Mouse (Mus musculus): ENCODE data around the gene Pnrc2. TPM values are rescaled to one million over a fixed set of nuclear protein-coding genes. Genes with fewer than 3 reads are reported as not detected.
A peak's percentile ranks its signal among the peaks of the same experiment; 100 is the strongest.

Gene Pnrc2
- polyA plus RNA-seq, 1 experiment: not detected

DNA sequence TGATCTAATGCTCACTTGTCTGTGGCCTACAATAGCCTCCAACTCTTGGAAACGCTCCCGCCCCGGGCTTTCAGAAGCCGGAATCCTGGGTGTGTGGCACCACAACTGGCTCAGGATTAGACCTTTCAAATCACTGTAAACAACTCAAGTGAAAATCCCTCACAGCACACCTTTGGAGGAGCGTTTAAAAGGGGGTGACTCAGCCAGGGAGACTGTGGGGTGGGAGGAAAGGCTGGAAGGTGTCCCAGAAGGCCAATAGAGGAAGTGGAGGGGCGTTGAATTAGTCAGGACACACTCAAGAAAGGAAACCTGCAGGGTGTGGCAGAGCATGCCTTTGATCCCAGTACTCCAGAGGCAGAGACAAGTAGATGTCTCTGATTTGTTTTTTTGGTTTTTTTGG lies 29.2 kb downstream of the Pnrc2 start:
- peaks cover 7% of the 10 kb centered on the region for H3K4me1 ChIP-seq (ENCODE audit: control insufficient read depth, insufficient read depth, low read length)
- H3K27ac ChIP-seq (ENCODE audit: insufficient read depth, low read depth, low read length): no peak overlapping the region
- H3K4me3 ChIP-seq (ENCODE audit: insufficient read depth, low read depth, low read length): no peak overlapping the region
- WGBS: 84% methylated on average over 6 of the region's 6 CpGs
- no peak for TF ChIP-seq POLR2A (IDR thresholded peaks at IDR 0.05; ENCODE audit: insufficient read depth, low read depth, low read length)
- no peak for TF ChIP-seq CTCF (IDR thresholded peaks at IDR 0.05; ENCODE audit: insufficient read depth, low read depth, low read length)

DNA sequence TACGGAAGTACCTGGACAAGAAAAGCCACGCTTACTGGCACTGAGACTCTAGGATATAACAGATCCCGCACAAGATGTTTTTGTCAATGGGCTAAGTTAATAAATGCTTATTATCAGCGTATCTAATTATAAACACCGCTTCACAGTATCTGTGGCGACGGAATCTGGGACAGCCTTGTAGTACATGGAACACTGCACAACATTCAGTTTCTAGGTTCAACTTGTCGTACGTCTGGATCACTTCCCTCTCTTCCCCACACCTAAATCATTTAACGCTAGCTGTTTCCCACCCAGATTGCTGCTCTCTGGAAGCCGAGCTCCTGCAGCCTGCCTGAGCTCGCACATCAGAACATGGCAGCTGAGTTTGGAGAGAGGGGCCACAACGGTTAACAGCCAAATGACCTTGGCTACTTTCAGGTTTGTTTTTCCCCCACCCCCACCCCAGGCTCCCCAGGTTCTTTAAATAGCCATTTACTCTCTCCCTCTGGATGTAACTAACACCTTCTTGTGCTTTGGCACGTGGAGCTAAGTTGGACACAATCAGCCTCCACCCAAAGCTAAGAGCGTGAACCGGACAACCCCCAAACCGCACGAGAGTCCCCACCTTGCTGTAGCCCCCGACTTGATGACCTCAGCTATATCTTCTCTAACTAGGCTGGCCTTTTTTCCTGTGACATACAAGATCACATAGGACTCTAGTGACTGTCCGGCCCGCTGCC lies 34.2 kb downstream of the Pnrc2 start:
- no peak overlapping the region for H3K4me3 ChIP-seq (ENCODE audit: insufficient read depth, low read depth, low read length)
- TF ChIP-seq CTCF (IDR thresholded peaks at IDR 0.05; ENCODE audit: insufficient read depth, low read depth, low read length): no peak
- no peak for TF ChIP-seq POLR2A (IDR thresholded peaks at IDR 0.05; ENCODE audit: insufficient read depth, low read depth, low read length)
- 54% methylated on average over 21 of the region's 21 CpGs for WGBS

DNA sequence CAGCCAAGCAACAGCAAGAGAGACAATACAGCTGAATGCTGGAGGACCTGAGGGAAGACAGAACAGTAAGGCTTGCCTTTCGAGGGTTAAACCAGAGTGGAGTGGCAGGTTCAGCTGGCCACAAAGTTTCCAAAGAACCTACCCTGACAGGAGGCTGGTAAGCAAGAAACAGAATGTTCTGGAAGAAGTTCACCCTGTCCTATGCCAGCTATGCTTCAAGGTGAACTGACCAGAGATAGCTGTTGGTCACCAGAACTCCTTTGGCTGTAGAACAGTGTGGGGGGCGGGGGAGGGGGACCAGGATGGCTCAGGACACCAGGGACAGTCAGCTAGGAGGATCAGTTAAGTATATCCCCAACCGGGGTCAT lies 34.7 kb downstream of the Pnrc2 start:
- WGBS: 66% methylated on average over 3 of the region's 3 CpGs
- Histone ChIP-seq H3K4me1 (ENCODE audit: control insufficient read depth, insufficient read depth, low read length) (peaks cover 12% of the 10 kb centered on the region), H3K27ac (ENCODE audit: insufficient read depth, low read depth, low read length) (no peak overlapping the region), H3K4me3 (ENCODE audit: insufficient read depth, low read depth, low read length) (no peak overlapping the region)
- TF ChIP-seq POLR2A (IDR thresholded peaks at IDR 0.05; ENCODE audit: insufficient read depth, low read depth, low read length) (no peak), CTCF (IDR thresholded peaks at IDR 0.05; ENCODE audit: insufficient read depth, low read depth, low read length) (no peak)

More for the DNA sequence above, 34.2 kb downstream of the Pnrc2 start:
- Histone ChIP-seq H3K4me1 (ENCODE audit: control insufficient read depth, insufficient read depth, low read length) (peaks cover 7% of the 10 kb centered on the region), H3K27ac (ENCODE audit: insufficient read depth, low read depth, low read length) (no peak overlapping the region)

DNA sequence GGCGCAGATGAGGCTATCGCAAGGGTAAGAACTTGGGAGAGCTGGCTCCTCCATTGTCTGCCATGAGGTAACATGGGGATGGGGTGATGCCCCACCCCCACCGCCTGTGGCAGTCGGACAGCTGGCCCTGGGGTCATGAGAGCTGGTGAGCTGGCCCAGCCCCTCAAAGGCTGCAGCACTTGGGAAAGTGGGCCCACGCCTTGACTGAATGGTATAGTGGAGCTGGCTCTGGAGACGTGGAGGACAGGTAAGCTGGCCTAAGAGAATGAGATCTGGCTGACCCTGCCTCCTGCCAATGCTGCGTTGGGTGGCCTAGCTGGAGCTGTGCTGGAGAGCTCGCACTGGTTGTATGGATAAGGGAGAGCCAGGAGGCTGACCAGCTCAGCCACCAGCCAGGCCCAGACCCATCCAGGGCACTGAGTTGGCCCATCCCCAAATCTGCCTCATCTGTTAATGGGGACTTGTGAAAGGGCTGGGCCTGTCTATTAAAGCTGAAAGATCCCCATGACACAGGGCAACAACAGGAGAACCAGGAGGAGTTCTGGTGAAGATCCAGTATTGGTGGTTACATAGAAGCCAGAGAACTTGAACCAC lies 39.4 kb downstream of the Pnrc2 start:
- H3K27ac ChIP-seq (ENCODE audit: insufficient read depth, low read depth, low read length): no peak overlapping the region

DNA sequence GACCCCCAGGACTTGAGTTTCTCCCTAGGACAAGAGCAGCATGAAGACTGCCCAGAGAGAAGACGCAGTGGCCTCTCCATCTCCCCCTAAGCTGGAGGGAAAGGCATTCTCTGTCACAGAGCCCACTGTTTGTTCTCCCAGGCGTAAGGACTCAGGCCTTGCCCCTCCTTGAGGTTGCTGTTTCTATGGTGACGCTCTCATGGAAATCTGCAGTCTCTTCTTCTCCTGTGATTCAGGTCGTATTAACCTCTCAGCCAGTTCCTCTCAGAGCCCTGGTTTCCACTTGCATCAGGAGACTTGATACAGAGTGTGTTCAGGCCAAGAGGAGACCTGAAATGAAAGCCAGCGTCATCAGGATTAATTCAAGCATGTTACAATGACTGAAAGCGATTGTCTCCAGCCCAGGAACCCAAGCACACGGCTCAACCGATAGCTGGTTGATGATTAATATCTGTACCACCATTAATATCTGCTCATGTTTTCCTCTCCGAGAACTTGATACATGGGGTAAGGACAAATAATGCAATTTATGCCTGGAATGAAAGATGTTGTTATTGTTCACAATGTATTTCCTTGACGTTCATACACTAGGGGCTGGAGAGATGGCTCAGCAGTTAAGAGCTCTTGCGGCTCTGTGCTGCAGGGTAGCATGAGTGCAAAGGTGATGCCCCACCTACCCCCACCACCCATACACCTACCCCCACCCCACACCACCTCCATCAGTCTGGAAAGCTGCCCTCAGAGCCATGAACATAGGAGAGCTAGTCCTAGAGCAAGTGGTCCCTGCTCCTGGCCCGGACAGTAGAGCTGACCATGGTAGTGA lies 40.1 kb downstream of the Pnrc2 start:
- WGBS: 37% methylated on average over 12 of the region's 12 CpGs
- TF ChIP-seq POLR2A (IDR thresholded peaks at IDR 0.05; ENCODE audit: insufficient read depth, low read depth, low read length) (no peak), CTCF (IDR thresholded peaks at IDR 0.05; ENCODE audit: insufficient read depth, low read depth, low read length) (no peak)
- Histone ChIP-seq H3K27ac (ENCODE audit: insufficient read depth, low read depth, low read length) (peak overlapping the region; percentile 47), H3K4me1 (ENCODE audit: control insufficient read depth, insufficient read depth, low read length) (peaks cover 21% of the 10 kb centered on the region), H3K4me3 (ENCODE audit: insufficient read depth, low read depth, low read length) (no peak overlapping the region)

More for the DNA sequence above, 39.4 kb downstream of the Pnrc2 start:
- no peak overlapping the region for H3K4me3 ChIP-seq (ENCODE audit: insufficient read depth, low read depth, low read length)
- WGBS: 92% methylated on average over 8 of the region's 8 CpGs
- no peak for TF ChIP-seq CTCF (IDR thresholded peaks at IDR 0.05; ENCODE audit: insufficient read depth, low read depth, low read length)
- TF ChIP-seq POLR2A (IDR thresholded peaks at IDR 0.05; ENCODE audit: insufficient read depth, low read depth, low read length): no peak
- peaks cover 16% of the 10 kb centered on the region for H3K4me1 ChIP-seq (ENCODE audit: control insufficient read depth, insufficient read depth, low read length)

DNA sequence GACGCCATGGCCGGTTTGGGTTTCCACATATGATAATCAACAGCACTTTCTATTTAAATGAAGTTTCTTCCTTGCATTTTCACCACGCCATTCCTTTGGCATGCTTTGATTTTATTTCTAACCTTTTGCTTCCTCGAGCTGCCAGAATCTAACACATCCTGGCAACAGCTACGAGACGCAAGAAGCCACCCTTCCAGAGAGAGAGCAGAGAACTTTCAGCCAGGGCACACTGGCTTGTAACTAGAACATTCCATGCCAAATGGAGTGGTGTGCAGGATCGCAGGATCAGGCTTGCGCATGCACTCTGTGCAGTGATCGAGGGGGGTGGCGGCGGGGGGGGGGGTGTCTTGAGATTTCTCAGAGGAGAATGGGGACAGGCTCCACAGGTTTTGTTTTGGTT lies 41.6 kb downstream of the Pnrc2 start:
- no peak overlapping the region for H3K27ac ChIP-seq (ENCODE audit: insufficient read depth, low read depth, low read length)
- 48% methylated on average over 11 of the region's 11 CpGs for WGBS

GRCm38 (mm10) chr4:135828491-135828890 lies 45.2 kb downstream of the Pnrc2 start:
- WGBS: 10% methylated on average over 11 of the region's 11 CpGs
- Histone ChIP-seq H3K4me3 (ENCODE audit: insufficient read depth, low read depth, low read length) (no peak overlapping the region; the same call in 1 of the 2 replicates), H3K4me1 (ENCODE audit: control insufficient read depth, insufficient read depth, low read length) (peaks cover 17% of the 10 kb centered on the region), H3K27ac (ENCODE audit: insufficient read depth, low read depth, low read length) (peak overlapping the region; percentile 71)
- TF ChIP-seq CTCF (IDR thresholded peaks at IDR 0.05; ENCODE audit: insufficient read depth, low read depth, low read length) (no peak), POLR2A (IDR thresholded peaks at IDR 0.05; ENCODE audit: insufficient read depth, low read depth, low read length) (0 out of 2 replicates have a peak, but pooled peaks have one; percentile 24)

More for the DNA sequence above, 41.6 kb downstream of the Pnrc2 start:
- peaks cover 24% of the 10 kb centered on the region for H3K4me1 ChIP-seq (ENCODE audit: control insufficient read depth, insufficient read depth, low read length)
- TF ChIP-seq POLR2A (IDR thresholded peaks at IDR 0.05; ENCODE audit: insufficient read depth, low read depth, low read length) (no peak), CTCF (IDR thresholded peaks at IDR 0.05; ENCODE audit: insufficient read depth, low read depth, low read length) (no peak)
- H3K4me3 ChIP-seq (ENCODE audit: insufficient read depth, low read depth, low read length): no peak overlapping the region

DNA sequence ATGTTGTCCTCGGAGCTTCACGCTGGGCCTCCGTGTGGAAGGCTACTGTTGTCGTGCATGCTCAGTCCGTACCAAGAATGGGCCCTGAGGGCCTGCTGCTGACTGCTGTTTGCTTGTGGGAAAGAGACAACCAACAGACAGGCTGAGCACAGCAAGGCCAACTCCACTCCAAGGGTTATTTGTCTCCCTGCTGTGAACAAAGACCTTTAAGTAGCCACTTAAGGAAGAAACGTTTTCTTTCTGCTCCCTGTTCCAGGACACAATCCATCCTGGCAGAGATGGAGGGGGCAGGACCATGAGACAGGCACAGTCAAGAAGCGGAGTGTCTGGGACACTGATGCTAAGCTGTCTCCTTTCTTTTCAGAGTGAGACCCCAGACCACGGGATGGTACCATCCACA lies 49.4 kb downstream of the Pnrc2 start:
- Histone ChIP-seq H3K27ac (ENCODE audit: insufficient read depth, low read depth, low read length) (no peak overlapping the region), H3K4me3 (ENCODE audit: insufficient read depth, low read depth, low read length) (no peak overlapping the region), H3K4me1 (ENCODE audit: control insufficient read depth, insufficient read depth, low read length) (peaks cover 11% of the 10 kb centered on the region)
- no peak for TF ChIP-seq POLR2A (IDR thresholded peaks at IDR 0.05; ENCODE audit: insufficient read depth, low read depth, low read length)
- no peak for TF ChIP-seq CTCF (IDR thresholded peaks at IDR 0.05; ENCODE audit: insufficient read depth, low read depth, low read length)
- 60% methylated on average over 8 of the region's 8 CpGs for WGBS

DNA sequence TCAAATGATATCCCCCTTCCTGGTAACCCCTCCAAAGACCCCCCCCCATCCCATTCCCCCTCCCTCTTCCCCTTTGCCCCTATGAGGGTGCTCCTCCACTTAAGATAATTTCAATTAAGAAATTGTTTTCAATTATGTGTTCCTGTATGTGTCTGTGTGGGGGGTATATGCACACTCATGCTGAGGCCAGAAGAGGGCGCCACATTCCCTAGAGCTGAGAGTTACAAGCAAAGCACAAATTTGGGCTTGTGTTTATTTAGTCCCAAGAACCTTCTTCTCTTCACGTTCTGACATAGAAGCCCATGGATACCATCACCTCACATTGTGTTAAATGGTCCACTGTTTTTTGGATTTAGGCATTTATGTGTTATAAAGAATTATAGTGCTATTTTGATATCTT lies 50.4 kb downstream of the Pnrc2 start:
- peaks cover 1% of the 10 kb centered on the region for H3K4me1 ChIP-seq (ENCODE audit: control insufficient read depth, insufficient read depth, low read length)
- H3K27ac ChIP-seq (ENCODE audit: insufficient read depth, low read depth, low read length): no peak overlapping the region
- 48% methylated on average over 2 of the region's 2 CpGs for WGBS
- TF ChIP-seq POLR2A (IDR thresholded peaks at IDR 0.05; ENCODE audit: insufficient read depth, low read depth, low read length) (no peak), CTCF (IDR thresholded peaks at IDR 0.05; ENCODE audit: insufficient read depth, low read depth, low read length) (no peak)
- H3K4me3 ChIP-seq (ENCODE audit: insufficient read depth, low read depth, low read length): no peak overlapping the region

Measured in olfactory bulb, adult 2 months (tissue).